Mouse (Mus musculus) forebrain, embryonic 16.5 days (tissue): ENCODE measurements around the gene Taf6. TPM values are rescaled to one million over a fixed set of nuclear protein-coding genes. Genes with fewer than 3 reads are reported as not detected.

ENCODE experiments used
- ATAC-seq: fragments of 200-750 bp; cut with Nextera tagmentation; 2 replicates; pipeline ENCODE4 v1.8.0; 2017; ENCODE audit warnings: mild to moderate bottlenecking, moderate library complexity
- H3K27ac ChIP-seq: fragments of 300-500 bp; sonication (generic); 2 replicates; pipeline ENCODE4 v1.5.1; 2014; ENCODE audit warnings: low read length, control low read depth
- H3K27me3 ChIP-seq: fragments of 300-500 bp; sonication (generic); replicated peaks from 2 replicates; pipeline ENCODE4 v1.6.1; 2014; ENCODE audit warnings: low read length; ENCODE audit not compliant: control insufficient read depth, insufficient read depth
- H3K36me3 ChIP-seq: fragments of 300-500 bp; sonication (generic); 2 replicates; pipeline ENCODE4 v1.6.1; 2014; ENCODE audit not compliant: control insufficient read depth, insufficient read depth
- H3K4me1 ChIP-seq: fragments of 300-500 bp; sonication (generic); replicated peaks from 2 replicates; pipeline ENCODE4 v1.6.1; 2014; ENCODE audit warnings: low read length; ENCODE audit not compliant: control insufficient read depth, insufficient read depth
- H3K4me2 ChIP-seq: fragments of 300-500 bp; sonication (generic); 2 replicates; pipeline ENCODE4 v1.6.1; 2014; ENCODE audit warnings: mild to moderate bottlenecking, low read length, control low read depth
- H3K4me3 ChIP-seq: fragments of 300-500 bp; sonication (generic); replicated peaks from 2 replicates; pipeline ENCODE4 v1.5.1; 2014; ENCODE audit warnings: mild to moderate bottlenecking, low read length, control low read depth
- H3K9ac ChIP-seq: fragments of 300-500 bp; sonication (generic); replicated peaks from 2 replicates; pipeline ENCODE4 v1.6.1; 2014; ENCODE audit warnings: low read depth, low read length, control low read depth
- H3K9me3 ChIP-seq: fragments of 300-500 bp; sonication (generic); 2 replicates; pipeline ENCODE4 v1.6.1; 2016; ENCODE audit warnings: low read length; ENCODE audit not compliant: control insufficient read depth
- WGBS: fragments of 180-500 bp; shearing (Covaris S2); extraction: QIAGEN DNeasy Blood & Tissue Kit; methylation state at CpG from one replicate; pipeline ENCODE4 v1.1.7; 2014; 5-methylcytosine and 5-hydroxymethylcytosine counted together
- polyA plus RNA-seq: library from polyadenylated mRNA; unstranded; fragments of >200 nt; fragmentation: Nextera tagmentation; extraction: Ambion mirVana; gene quantifications from 2 replicates; pipeline ENCODE4 v1.2.1, GENCODE M21; 2015

Taf6 gene
- polyA plus RNA-seq, 1 experiment from 2014 or later: 87.6 TPM

GRCm38 (mm10) chr5:138160842-138161665, 26.2 kb downstream of the Taf6 start, which contains the start of gene Cops6:
Gene Cops6, plus strand, starts transcription at chr5:138161071.
- Histone ChIP-seq H3K4me3 (peak within 1 kb of the TSS; percentile 77), H3K9me3 (no peaks in the 10 kb centered on the region), H3K27ac (peak within 1 kb of the TSS; percentile 75), H3K9ac (peak within 1 kb of the TSS; percentile 70), H3K4me2 (peak within 1 kb of the TSS; percentile 83), H3K4me1 (peaks cover 21% of the 10 kb centered on the region), H3K27me3 (no peaks in the 10 kb centered on the region), H3K36me3 (peaks cover 29% of the 10 kb centered on the region)
- under 1% methylated on average over 42 of the region's 42 CpGs for WGBS
- peak; percentile 98 for ATAC-seq

GRCm38 (mm10) chr5:138160224-138160762, 27.0 kb downstream of the Taf6 start:
- WGBS: 70% methylated on average over 7 of the region's 7 CpGs
- no peak for ATAC-seq
- no peaks in the 10 kb centered on the region for H3K9me3 ChIP-seq

GRCm38 (mm10) chr5:138155443-138155976, 31.7 kb downstream of the Taf6 start, which contains the start of gene Zfp113:
Gene Zfp113, minus strand, starts transcription at chr5:138155744.
- ATAC-seq: peak; percentile 99
- Histone ChIP-seq H3K9me3 (no peaks in the 10 kb centered on the region), H3K27ac (peak within 1 kb of the TSS; percentile 97), H3K36me3 (peaks cover 12% of the 10 kb centered on the region), H3K4me3 (peak within 1 kb of the TSS; percentile 85), H3K27me3 (no peaks in the 10 kb centered on the region), H3K4me1 (peaks cover 11% of the 10 kb centered on the region), H3K9ac (peak within 1 kb of the TSS; percentile 97), H3K4me2 (peak within 1 kb of the TSS; percentile 81)
- under 1% methylated on average over 31 of the region's 31 CpGs for WGBS

More at GRCm38 (mm10) chr5:138160224-138160762, 27.0 kb downstream of the Taf6 start:
- peaks cover 23% of the 10 kb centered on the region for H3K36me3 ChIP-seq
- H3K27me3 ChIP-seq: no peaks in the 10 kb centered on the region
- H3K27ac ChIP-seq: peak overlapping the region; percentile 75
- H3K4me3 ChIP-seq: peak overlapping the region; percentile 77
- H3K4me2 ChIP-seq: peak overlapping the region; percentile 56
- peaks cover 18% of the 10 kb centered on the region for H3K4me1 ChIP-seq
- H3K9ac ChIP-seq: peak overlapping the region; percentile 70

- H3K4me2 ChIP-seq: peak overlapping the region; percentile 81
- no peaks in the 10 kb centered on the region for H3K27me3 ChIP-seq
- H3K27ac ChIP-seq: no peak overlapping the region
- peak overlapping the region; percentile 85 for H3K4me3 ChIP-seq
- ATAC-seq: no peak
- H3K36me3 ChIP-seq: peaks cover 15% of the 10 kb centered on the region
- peaks cover 7% of the 10 kb centered on the region; the same call in 1 of the 2 replicates for H3K4me1 ChIP-seq
- WGBS: 80% methylated on average over 3 of the region's 3 CpGs
- H3K9me3 ChIP-seq: no peaks in the 10 kb centered on the region
- H3K9ac ChIP-seq: peak overlapping the region; percentile 97; the same call in 1 of the 2 replicates
Measured at GRCm38 (mm10) chr5:138154390-138154789, 32.9 kb downstream of the Taf6 start.

GRCm38 (mm10) chr5:138138585-138138984, 48.7 kb downstream of the Taf6 start:
- 60% methylated on average over 4 of the region's 4 CpGs for WGBS

GRCm38 (mm10) chr5:138137935-138138549, 49.2 kb downstream of the Taf6 start:
- Histone ChIP-seq H3K9ac (no peak overlapping the region), H3K4me3 (no peak overlapping the region), H3K27ac (no peak overlapping the region), H3K9me3 (no peaks in the 10 kb centered on the region), H3K36me3 (peaks cover 26% of the 10 kb centered on the region), H3K27me3 (no peaks in the 10 kb centered on the region), H3K4me2 (no peak overlapping the region), H3K4me1 (no peaks in the 10 kb centered on the region)
- 64% methylated on average over 8 of the region's 8 CpGs for WGBS
- peak; percentile 59; the same call in 1 of the 2 replicates for ATAC-seq

More at GRCm38 (mm10) chr5:138138585-138138984, 48.7 kb downstream of the Taf6 start:
- Histone ChIP-seq H3K9me3 (no peaks in the 10 kb centered on the region), H3K27me3 (no peaks in the 10 kb centered on the region), H3K36me3 (peaks cover 26% of the 10 kb centered on the region), H3K4me3 (no peak overlapping the region), H3K4me1 (no peaks in the 10 kb centered on the region), H3K27ac (no peak overlapping the region), H3K9ac (no peak overlapping the region), H3K4me2 (no peak overlapping the region)
- no peak for ATAC-seq

GRCm38 (mm10) chr5:138137257-138137656, 50.0 kb downstream of the Taf6 start:
- no peak overlapping the region for H3K4me2 ChIP-seq
- ATAC-seq: no peak

GRCm38 (mm10) chr5:138132425-138133064, 54.7 kb downstream of the Taf6 start:
- WGBS: 95% methylated on average over 5 of the region's 5 CpGs
- no peaks in the 10 kb centered on the region for H3K9me3 ChIP-seq
- ATAC-seq: no peak
- no peak overlapping the region for H3K4me3 ChIP-seq
- no peaks in the 10 kb centered on the region for H3K4me1 ChIP-seq
- no peak overlapping the region for H3K9ac ChIP-seq
- H3K36me3 ChIP-seq: peaks cover 50% of the 10 kb centered on the region
- H3K27me3 ChIP-seq: no peaks in the 10 kb centered on the region
- H3K4me2 ChIP-seq: no peak overlapping the region
- H3K27ac ChIP-seq: no peak overlapping the region

More at GRCm38 (mm10) chr5:138137257-138137656, 50.0 kb downstream of the Taf6 start:
- Histone ChIP-seq H3K9ac (no peak overlapping the region), H3K9me3 (no peaks in the 10 kb centered on the region), H3K4me1 (no peaks in the 10 kb centered on the region), H3K36me3 (peaks cover 30% of the 10 kb centered on the region), H3K4me3 (no peak overlapping the region), H3K27me3 (no peaks in the 10 kb centered on the region), H3K27ac (no peak overlapping the region)
- WGBS: 93% methylated on average over 4 of the region's 4 CpGs
